Mouse (Mus musculus): Measurements from ENCODE around the gene Gtpbp8. TPM values are rescaled to one million over a fixed set of nuclear protein-coding genes. Genes with fewer than 3 reads are reported as not detected.

Gtpbp8 gene
- total RNA-seq, 4 experiments from 2014 or later: 4.7 to 9.5 (median 6.7) TPM

GRCm38 (mm10) chr16:44690501-44690900 lies 55.7 kb downstream of the Gtpbp8 start:
- no peak for DNase-seq (ENCODE audit: low spot score in 2 of 2)

DNA sequence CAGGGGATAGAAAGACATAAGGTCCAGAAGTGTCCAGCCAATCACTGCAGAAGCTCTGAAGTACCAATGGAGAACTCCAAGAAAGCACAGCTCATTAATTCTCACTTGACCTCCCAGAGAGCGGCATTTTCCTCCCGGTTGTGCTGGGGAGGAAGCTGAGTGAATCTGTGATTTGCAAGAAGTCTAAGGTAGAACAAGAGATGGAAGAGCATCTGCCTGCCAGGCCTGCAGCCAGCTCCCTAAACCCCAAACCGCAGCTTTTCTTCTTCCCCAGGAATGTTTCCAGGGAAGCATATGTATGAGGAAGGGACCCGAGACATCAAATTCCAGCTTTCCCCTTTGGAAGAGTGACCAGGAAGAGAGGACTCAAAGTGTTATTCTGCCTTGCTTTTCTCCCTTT lies 57.7 kb downstream of the Gtpbp8 start:
- no peak for DNase-seq (ENCODE audit: low spot score in 2 of 2)

- DNase-seq (ENCODE audit: low spot score in 2 of 2): no peak
Observed at GRCm38 (mm10) chr16:44687719-44688420, 58.3 kb downstream of the Gtpbp8 start.

DNA sequence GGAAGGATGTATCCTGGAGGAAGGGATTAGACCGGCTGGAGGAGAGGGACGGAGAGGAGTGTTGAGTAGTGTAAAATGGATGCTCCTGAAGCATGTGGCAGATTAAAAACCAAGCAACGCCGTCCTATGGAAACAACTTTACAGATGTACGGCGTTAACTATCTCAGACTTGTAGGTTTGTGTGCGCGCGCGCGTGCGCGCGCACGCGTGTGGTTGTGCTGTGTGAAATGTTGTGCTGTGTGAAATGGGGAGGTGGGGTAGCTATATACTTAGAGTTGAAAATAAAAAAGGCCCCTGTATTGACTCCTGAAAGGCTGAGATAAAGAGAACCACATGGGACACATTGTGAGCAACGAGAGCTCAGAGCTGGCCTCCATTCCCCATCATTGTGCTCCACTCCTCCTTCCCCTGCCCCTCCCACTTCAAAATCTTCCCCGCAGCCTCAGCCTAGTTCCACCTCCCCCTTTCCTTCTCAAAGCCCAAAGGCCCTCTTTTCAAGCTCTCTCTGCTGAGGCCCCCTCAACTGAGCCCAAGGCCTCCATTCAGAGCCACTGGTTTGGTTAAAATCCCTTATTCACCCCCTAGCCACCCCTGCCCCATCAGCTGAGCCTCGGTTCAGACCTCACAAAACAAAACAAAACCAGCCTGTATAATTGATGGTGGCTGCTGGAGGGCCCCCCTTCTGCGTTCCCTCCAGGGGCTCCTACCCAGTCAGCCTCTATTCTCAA lies 59.0 kb downstream of the Gtpbp8 start:
- DNase-seq (ENCODE audit: low spot score in 2 of 2): no peak

Other genes with a start within 250 kb of the Gtpbp8 start
- 1 to 10 TPM; 1.8 to 3.0 (median 2.3) TPM for gene Boc, start 187.5 kb downstream of the Gtpbp8 start, total RNA-seq (2022)
- 1 to 10 TPM; 2.9 to 5.6 (median 3.3) TPM for gene Nepro, start 22.1 kb downstream of the Gtpbp8 start, total RNA-seq (2022)
- under 1 TPM in 1 of 4 experiments, not detected in 3; 0.16 TPM for gene Cd200r1, start 19.4 kb upstream of the Gtpbp8 start, total RNA-seq (2022)
- gene Cd200r4, start 65.4 kb upstream of the Gtpbp8 start, total RNA-seq (2022): not detected
- gene Cd200r2, start 120.7 kb upstream of the Gtpbp8 start, total RNA-seq (2022): not detected
- gene Cd200r3, start 197.3 kb upstream of the Gtpbp8 start, total RNA-seq (2022): not detected